Mouse (Mus musculus) spleen, postnatal 4 days (tissue): ENCODE measurements around the gene Rasgef1a.

Experiments
- DNase-seq, 2 experiments: peaks; one replicate each; pipeline ENCODE4 v3.0.0; 2022; ENCODE audit warnings: low spot score in 2 of 2

Gene Rasgef1a

DNA sequence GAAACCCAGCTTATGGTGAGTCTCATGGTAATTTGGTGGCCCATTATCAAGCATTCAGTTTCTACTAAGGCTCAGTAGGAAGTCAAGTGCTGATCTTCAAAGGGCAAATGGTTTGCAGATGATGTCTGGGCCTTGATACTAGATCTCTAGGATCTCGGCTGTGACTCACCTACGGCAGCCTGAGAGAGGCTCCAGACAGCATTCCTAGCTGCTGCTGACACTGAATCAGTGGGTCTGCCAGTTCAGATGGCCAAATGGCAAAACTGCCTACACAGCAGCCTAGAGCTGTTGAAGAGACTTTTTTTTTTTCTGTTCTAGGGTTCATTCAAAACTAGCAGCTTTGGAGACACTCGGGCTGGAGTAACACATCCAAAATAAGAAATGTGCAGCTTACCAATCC is 15.8 kb downstream of the Rasgef1a start:
- no peak for DNase-seq

DNA sequence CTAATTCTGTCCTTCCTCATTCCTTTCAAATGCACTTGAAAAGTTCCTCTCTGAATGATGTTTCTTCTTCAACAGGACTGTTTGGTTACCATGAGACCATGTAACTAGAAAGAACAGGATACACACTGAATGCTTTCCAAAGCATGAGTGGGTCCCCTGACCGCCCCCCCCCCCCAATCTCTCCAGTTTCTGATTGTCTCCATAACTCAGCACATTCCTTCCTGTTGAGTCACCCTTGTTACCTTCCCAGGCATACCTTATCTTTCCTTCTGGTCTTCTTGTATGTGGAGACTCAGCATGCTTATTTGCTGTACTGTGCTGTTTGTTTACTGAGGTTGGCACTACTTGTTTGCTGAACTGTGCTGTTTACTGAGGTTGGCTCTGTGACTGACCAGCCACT is 20.2 kb downstream of the Rasgef1a start:
- no peak for DNase-seq

DNA sequence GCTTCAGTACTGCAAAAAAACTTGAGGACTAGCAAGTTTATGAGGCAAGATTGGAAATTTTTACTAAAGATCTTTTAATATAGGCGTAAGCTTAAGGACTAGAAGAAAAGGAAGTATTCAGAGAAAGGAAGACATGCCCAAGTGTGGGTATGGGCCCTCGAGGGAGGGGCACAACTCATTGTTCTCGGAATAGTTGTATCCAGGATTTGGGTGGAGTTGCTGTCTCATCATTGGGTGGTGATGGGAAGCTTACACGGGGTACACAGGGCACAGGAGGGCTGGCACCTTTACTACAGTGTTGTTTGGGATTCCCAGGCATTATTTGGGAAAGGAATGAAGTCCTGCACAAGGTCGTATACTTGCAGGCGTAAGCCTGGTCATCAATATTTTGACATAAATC is 24.4 kb downstream of the Rasgef1a start:
- no peak for DNase-seq

DNA sequence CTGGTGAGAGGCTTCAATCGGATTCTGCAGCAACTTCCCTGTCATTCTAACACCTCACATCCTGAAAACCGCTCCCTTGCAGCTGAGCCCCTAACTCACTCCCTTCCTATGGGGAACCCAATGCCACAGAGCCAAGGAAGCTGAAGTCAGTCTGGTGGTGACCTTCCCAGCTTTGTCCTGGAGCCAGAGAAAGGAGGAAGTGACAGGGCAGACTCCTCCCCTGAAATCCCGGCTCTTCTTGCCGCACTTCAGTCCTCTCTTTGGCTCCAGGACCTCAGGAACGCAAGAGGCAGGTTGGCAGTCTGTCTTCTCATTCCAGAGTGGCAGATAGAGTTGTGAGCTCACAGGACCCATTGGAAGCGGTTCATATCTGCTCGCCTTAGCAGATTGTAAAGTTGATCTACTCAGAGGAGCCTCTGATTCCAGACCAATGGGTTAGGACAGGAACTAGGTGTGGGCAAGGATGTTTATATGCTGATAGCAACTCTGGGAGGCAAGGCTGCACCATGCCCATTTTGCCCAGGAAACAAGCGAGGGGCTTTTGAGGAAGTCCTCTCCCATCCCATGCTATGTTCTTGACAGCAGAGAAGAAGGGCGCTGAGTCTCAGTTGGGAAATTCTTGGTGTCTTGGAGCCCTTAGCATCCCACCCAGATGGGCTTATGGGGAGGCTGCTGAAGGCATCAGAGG is 25.0 kb downstream of the Rasgef1a start:
- no peak for DNase-seq

DNA sequence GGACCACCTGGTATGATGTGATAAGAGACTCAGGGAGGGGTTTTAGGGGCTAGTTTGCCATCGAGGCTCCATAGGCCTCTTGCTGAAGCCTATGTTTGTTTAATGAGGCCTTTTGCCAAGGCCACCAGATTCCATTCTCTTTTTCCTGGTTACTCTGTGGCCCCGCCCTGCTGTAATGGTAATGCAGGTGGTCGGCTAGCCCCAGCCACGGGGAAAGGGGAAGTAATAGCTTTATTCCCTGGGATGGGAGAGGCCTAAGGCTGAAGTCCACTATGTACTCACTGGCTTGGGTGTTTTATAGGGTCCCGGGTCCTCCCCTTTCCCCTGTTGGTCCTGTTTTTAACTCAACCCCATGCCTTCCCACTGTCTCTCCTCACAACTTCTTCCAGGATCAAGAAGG is 25.6 kb downstream of the Rasgef1a start:
- no peak for DNase-seq

DNA sequence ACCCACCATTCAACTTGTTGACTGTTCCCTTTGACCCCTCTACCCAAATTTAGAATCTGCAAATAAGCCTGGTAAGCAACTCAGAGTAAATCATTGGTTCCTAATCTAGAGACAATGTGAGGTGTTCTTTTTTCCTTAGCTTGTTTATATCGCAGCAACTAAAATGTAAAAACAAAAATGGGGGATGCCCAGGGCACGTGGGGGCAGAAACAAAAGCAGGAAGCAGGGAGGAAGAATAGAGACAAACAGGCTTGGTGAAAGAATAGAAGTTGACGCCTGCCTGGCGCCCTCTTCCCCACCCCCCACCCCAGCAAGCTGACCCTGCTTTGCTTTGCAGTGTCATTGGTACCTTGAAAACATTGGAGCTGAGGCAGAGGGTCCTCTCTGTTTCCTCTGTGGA is 33.9 kb downstream of the Rasgef1a start:
- no peak for DNase-seq

DNA sequence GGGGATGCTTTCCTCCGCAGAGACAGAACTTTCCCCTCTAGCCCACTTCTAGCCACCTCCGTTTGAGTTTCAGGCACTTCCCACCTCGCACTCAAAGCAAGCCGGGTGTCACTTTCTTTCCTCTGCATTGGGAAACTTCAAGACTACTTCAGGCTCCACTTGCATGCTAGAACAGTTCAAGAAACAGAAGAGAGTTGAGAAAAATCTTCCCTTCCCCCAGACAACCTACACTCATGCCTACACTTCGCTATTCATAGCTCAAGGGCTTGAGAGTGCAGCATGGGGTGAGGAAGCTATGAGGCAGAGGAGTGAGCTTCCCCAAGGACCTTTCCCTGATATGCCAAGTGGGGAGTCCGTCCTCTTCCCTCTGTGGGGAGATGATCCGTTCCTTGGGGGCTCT is 34.7 kb downstream of the Rasgef1a start:
- DNase-seq, result no peak

DNA sequence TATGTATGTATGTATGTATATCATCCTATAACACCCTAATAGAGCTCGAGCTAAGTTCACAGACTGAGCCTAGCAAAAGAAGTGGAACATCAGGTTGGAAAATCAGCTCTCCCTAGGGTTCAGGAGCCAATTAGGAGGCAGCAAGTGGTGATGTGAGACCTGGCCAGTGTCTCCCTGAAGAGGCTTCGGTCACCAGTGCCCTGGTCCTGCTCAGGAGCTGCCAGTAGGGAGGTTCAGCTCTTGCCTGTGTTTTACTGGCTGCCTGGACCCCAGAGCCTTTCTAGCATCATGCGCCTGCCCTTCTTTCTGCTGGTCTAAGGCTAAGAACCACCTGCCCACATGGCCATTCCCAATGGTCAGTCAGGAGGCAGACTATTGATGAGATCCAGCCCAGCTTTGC is 35.3 kb downstream of the Rasgef1a start:
- no peak for DNase-seq

DNA sequence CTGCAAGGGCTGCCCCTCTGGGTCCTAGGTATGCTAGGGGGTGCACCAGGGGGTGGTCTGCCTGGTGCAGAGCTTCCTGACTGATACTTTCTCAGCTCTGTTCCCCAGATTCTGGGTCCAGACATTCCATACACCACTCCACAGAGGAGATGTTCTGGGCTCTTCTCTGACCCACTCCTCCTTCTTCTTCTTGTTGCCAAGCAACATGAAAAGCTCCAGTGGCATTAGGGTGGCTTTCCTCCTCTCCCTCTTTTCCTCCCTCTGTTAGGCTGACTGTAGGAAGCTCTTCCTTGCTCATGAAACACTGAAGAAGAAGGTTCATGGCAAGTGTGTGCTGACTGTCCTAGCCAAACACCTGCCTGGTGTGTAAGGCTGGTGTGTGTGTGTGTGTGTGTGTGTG is 35.7 kb downstream of the Rasgef1a start:
- no peak for DNase-seq

DNA sequence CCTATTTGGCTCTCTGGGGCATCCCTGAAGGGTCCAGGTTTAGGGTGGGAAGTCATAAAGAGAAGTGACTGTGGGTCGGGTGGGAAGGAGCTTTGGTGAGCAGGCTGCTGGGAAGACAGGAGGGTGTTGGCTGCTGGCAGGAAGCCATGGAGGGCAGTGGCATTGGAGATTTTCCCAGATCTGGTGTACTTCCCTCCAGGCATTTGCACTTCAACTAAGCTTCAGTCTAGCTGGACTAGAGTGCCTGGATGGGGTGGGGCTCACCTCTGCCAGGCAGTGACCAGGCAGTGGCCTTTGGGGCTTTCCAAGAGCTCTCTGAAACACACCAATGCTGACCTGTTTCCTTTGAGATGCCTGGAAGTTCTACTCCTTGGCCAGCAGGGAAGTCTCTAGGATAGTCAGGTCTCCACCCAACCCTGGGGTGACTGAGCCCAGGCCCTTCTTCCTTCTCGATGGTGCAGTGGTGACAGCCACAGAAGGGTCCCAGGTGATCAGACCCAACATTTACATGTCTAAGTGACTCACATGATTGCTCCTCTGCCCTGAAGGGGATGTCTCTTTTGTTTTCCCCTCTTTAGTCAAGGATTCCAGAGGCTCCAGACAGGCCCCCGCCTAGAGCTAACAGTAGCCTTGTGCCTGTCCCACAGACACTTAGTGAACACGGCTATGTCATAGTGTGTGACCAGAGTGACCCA is 36.7 kb downstream of the Rasgef1a start:
- no peak for DNase-seq

DNA sequence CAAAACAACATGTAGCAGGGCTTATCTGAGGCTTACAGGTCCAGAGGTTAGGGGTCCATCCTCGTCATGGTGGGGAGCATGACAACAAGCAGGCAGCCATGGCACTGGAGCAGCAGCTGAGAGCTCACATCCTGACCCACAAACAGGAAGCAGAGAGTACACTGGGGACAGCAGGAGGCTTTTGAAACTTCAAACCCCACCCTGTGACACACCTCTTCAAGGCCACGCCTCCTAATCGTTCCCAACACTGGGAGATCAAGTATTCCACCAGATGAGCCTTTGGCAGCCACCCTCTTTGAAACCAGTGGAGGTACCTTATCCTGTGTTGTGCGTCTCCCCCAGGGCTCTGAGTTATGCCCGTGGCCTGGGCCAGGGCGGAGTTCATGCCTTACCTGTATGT is 38.5 kb downstream of the Rasgef1a start:
- no peak for DNase-seq

DNA sequence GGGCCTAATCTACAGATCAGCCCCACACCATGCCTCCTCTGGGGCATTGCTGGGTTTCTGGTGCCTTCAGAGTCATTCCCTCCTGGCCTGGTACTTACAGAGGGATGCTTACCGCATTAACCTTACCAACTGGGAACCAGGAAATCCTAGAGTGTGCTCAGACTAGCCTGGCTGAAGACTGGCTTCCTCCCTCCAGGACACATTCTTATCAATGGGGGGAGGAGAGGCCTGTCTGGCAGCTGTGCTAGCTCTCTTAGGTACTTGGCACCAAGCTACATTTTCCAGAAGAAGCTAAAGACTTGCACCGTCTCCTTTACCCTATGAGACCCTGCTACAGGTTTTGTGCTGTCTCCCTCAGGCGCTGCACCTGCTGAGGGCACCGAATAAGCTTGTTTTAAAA is 40.2 kb downstream of the Rasgef1a start:
- DNase-seq, result no peak

DNA sequence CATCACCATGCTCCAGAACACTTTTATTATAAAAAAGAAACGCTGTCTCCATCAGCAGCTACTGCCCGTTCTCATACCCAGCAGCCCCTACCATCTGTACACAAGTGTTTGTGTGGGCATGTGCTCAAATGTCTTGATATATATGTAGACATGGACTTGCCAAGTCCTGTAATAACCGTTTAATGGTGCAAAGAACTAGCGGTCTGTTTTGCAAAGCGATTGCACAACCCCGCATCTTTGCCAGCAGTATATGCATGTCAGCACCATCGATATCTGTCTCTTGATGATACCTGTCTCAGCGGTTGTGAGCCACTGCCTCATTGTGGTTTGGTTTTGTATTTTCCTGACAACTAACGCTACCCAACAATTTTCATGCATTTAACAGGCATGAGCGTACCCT is 44.0 kb downstream of the Rasgef1a start:
- no peak for DNase-seq

DNA sequence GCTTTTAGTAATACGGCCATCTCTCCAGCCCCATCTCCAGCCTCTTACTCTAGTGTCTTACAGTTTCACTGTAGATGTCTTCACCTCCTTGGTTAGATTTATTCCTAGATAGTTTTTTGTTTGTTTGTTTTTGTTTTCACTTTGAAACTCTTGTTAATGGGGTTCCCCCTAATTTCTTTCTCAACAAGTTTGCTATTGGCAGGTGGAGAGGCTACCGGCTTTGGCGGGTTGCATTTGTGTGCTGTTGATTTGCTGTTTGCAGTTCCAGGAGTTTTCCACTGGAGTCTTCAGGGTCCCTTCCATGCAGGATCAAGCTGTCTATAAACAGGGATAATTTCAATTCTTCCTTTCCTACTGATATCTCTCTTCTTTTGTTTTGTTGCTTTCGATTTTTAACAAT is 50.0 kb downstream of the Rasgef1a start:
- no peak for DNase-seq

DNA sequence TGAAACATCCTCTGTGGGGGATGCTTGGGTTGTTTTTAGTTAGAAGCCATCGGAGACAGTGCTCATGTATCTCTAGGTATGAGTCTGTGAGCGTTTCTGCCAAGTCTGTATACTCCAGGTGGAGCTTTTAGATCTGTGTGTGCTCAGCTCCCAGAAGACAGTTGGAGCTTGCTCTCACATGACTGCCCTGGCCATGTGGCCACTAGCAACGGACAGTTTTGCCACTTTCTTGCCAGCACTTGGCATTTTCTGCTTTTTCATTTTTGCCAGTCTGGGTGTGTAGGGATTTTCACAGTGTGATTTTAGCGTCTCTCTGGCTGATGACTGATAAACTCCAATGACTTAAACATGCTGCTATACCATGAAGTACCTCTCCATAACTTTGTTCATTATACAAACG is 52.0 kb downstream of the Rasgef1a start:
- no peak for DNase-seq

DNA sequence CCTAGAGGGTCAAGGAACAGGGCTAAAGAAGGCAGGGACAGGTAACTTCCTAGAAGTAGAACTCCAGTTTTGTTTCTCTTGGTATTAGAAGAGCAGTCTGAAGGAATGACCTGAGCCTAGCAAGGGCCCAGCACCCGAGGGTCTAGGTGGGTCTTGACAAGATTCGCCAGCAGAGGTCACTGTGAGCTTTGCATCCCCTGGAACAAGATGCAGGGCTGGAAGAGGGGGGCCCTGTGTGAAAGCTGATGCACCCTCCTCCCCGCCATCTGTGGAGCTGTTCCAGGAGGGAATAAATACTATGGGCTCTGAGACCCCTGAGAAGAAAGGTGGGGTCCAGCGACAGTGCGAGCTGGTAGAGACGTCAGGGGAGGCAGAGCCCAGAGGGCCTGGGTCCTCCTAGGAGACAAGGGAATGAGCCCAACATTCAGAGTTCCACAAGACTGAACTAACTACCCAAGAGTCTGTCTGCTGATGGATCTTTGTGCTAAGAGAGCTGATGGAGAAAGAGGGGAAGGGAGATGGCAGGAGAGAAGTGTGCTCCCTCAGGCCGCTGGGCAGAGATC is 53.8 kb downstream of the Rasgef1a start:
- no peak for DNase-seq

DNA sequence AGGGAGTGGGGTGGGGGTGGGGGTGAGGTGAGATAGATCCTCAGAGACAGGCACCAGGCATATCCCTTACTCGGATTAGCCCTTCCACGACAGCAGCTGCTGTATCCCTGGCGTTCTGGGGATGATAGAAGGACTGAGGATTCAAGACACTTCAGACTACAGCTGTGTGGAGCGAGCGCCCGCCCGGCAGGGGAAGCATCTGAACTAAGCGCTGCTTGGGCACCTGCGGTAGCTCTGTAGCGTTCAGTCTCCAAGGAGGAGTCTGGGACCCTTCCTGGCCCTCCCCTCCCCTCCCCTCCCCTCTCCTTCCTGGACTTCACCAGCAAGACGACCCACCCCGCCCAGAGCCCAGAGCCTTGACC is 54.6 kb downstream of the Rasgef1a start:
- DNase-seq, result no peak

DNA sequence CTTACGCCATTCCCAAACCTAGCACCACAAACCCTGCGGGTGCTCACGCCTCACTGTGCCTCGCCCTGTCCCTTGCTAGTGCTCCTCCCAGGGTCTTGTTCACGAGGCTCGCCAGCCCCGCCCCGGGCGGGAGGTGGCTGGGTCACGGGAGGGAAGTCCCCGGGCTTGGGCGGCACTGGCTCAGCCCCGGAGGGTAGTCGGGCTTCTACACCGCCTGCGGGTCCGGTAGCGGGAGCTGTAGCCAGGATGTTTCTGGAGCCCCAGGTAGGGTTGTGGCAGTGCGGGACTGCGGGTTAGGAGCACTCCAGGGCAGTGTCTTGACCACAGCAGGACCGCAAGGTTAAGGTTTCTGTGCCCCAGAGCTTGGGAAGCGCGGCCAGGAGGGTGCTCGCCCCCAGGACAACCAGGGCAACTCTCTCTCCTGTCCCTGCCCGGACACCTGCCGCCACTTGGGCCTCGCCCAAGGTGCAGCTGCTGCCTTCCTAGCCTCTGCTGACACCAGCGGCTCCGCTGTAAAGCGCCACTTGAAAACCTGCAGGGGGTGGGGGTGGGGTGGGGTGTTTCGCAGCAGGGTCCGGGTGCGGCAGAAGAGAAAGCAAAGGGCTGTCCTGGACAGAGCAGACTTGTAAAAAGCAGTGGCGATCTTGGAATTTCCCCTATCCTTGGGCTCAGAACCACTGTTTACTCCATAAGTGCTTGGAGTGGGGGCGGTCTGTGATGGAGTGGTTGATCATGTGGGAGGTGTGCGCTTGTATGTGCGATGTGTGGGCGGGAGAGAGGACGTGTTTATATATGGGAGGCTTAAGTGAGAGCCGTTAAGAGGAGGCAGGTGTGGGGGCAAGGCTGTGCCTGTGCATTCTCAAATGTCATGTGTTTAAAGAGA is 55.2 kb downstream of the Rasgef1a start:
- DNase-seq, result peak in 1 of 2 experiments; percentile 66

DNA sequence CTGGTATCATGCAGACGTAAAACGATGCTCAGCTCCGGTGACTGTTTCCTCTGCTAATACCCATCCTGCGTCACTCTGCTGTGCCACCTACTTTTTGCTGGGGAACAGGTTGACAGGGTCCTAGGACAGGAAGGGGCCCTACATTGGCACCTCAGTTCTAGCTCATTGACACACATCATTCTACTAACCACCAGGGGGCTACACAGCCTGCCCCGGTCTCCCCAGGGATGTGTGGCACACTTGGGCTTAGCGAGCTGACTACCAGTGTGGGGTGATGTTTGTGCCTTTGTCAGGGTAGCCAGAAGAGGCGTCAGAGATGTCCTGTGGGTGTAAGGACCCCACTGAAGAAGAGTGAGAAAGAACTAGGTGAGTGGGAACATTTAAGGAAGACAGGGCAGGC is 56.5 kb downstream of the Rasgef1a start:
- no peak for DNase-seq

DNA sequence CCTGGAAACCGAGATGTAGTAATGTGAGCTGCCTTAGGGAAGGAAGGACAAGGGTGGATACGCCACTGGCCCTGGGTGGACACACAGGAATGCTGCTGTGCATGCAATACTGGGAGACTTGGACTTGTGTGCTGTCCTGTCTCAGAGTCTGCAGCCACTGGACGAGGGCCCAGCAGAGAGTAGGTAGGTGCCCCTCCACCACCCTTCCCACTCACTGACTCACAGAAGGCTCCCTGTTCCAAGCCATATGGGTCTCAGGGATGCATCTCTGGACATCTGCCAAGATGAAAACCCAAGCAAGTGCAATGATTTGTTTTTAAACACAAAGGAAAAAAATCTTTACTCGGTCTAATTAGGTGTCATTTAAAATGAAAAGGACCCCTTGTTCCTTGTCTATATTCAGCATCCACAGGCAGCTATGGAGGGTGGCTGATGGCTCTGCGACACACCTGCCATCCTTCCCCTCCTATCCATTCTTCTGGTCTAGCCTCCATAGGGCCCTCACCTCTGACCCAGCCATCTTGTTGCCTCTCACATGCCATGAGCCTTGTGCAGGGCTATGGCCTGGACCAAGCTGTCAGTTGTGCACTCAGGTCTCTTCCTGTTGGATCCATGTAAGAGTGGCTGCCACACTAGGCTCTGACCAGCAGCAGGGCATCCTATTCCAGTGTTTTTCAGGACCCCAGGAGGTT is 59.2 kb downstream of the Rasgef1a start:
- DNase-seq, result no peak

DNA sequence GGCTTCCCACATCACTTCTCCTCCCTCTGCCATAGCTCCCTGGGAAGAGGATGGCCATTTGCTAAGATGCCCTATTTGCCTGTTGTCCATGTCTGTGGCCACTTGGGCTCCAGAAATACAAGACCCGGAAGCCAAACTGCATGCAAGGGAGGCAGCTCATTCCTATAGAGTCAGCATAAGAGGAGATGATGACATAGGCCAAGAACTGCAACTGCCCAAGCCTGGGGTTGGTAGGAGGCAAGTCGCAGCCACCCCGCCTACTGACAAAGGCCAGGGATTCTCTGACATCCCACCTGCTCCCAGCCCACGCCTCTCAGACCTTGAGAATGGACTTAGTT is 59.7 kb downstream of the Rasgef1a start:
- no peak for DNase-seq

DNA sequence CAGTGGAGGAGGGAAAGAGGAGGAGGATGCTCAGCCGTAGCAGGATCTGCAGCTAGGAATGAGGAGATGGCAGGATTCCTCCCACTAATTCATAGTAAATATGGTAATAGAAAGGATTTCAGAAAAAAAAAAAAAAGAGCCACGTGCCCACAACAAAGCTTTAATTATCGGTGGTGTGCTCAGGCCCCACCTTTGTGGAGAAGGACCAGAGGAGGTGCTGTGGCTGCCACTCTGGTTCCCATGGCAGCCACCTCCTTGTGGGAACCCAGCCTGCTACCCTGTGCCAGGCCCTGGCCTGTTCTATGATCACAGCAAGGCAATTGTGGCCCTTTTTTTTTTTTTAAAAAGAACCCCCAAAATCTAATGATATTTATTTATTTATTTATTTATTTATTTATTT is 60.2 kb downstream of the Rasgef1a start:
- no peak for DNase-seq
